Mouse (Mus musculus) embryonic facial prominence, embryonic 13.5 days (tissue): ENCODE results near the gene Gadd45g. TPM values are rescaled to one million over a fixed set of nuclear protein-coding genes. Genes with fewer than 3 reads are reported as not detected.

ENCODE experiments used
- ATAC-seq: fragments of 200-750 bp; cut with Nextera tagmentation; 2 replicates; pipeline ENCODE4 v1.8.0; 2017; ENCODE audit warnings: low read depth; ENCODE audit not compliant: insufficient number of reproducible peaks, insufficient read depth, low FRiP score, low TSS enrichment
- H3K27ac ChIP-seq: fragments of 300-500 bp; sonication (generic); 2 replicates; pipeline ENCODE4 v1.5.1; 2015; ENCODE audit warnings: moderate library complexity, mild to moderate bottlenecking, inconsistent platforms
- H3K27me3 ChIP-seq: fragments of 300-500 bp; sonication (generic); 2 replicates; pipeline ENCODE4 v1.6.1; 2015; ENCODE audit warnings: mild to moderate bottlenecking, inconsistent platforms
- H3K36me3 ChIP-seq: fragments of 300-500 bp; sonication (generic); 2 replicates; pipeline ENCODE4 v1.6.1; 2015; ENCODE audit warnings: mild to moderate bottlenecking, inconsistent platforms
- H3K4me1 ChIP-seq: fragments of 300-500 bp; sonication (generic); 2 replicates; pipeline ENCODE4 v1.6.1; 2015; ENCODE audit warnings: inconsistent platforms
- H3K4me2 ChIP-seq: fragments of 300-500 bp; sonication (generic); 2 replicates; pipeline ENCODE4 v1.6.1; 2015; ENCODE audit warnings: moderate library complexity, mild to moderate bottlenecking, inconsistent platforms
- H3K4me3 ChIP-seq: fragments of 300-500 bp; sonication (generic); 2 replicates; pipeline ENCODE4 v1.5.1; 2015; ENCODE audit warnings: mild to moderate bottlenecking, inconsistent platforms
- H3K9ac ChIP-seq: fragments of 300-500 bp; sonication (generic); 2 replicates; pipeline ENCODE4 v1.6.1; 2015; ENCODE audit warnings: mild to moderate bottlenecking, inconsistent platforms
- H3K9me3 ChIP-seq: fragments of 300-500 bp; sonication (generic); 2 replicates; pipeline ENCODE4 v1.6.1; 2016; ENCODE audit warnings: inconsistent platforms
- WGBS: fragments of 180-500 bp; shearing (Covaris S2); methylation state at CpG from one replicate; pipeline ENCODE4 v1.1.7; 2015; ENCODE audit warnings: mixed read lengths; 5-methylcytosine and 5-hydroxymethylcytosine counted together
- polyA plus RNA-seq: library from polyadenylated mRNA; unstranded; fragments of >200 nt; fragmentation: Nextera tagmentation; extraction: Ambion mirVana; gene quantifications from 2 replicates; pipeline ENCODE4 v1.2.1, GENCODE M21; 2015

The Gadd45g gene
- polyA plus RNA-seq, 1 experiment from 2014 or later, result 50.6 TPM

DNA sequence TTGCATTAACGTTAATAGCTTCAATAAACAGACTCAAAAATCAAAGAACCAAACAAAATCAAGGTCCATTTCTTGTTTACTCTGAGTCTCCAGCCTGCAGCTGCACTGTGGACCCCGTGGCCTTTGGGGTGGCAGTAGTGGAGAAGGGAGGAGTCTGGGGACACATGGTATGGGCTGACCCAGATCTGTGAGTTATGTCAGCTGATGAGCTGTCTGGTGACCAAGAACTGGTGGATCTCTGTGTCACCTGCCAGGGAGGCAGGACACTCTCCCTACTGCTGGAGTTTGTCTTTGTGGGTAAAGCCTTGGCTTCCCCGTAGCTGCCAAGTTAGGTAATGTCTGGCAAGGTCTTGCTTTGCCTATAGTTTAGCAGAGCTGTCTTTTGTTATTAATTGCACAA is 51.1 kb downstream of the Gadd45g start:
- Histone ChIP-seq H3K4me2 (no peak overlapping the region), H3K27me3 (no peaks in the 10 kb centered on the region), H3K4me3 (no peak overlapping the region), H3K36me3 (no peaks in the 10 kb centered on the region), H3K27ac (no peak overlapping the region), H3K4me1 (peaks cover 8% of the 10 kb centered on the region), H3K9me3 (no peaks in the 10 kb centered on the region), H3K9ac (no peak overlapping the region)
- no peak for ATAC-seq
- 80% methylated on average over 3 of the region's 3 CpGs for WGBS

Other genes with a start within 250 kb of the Gadd45g start
- 328 and 339 TPM in 2 replicates for gene Cks2, start 201.4 kb upstream of the Gadd45g start, polyA plus RNA-seq
- 36.1 and 38.3 TPM in 2 replicates for gene Secisbp2, start 195.0 kb upstream of the Gadd45g start, polyA plus RNA-seq
- gene Sema4d, start 52.9 kb upstream of the Gadd45g start, polyA plus RNA-seq, result 7.3 and 9.3 TPM in 2 replicates